Mouse (Mus musculus): Measurements from ENCODE around the gene Klhl8.

DNA sequence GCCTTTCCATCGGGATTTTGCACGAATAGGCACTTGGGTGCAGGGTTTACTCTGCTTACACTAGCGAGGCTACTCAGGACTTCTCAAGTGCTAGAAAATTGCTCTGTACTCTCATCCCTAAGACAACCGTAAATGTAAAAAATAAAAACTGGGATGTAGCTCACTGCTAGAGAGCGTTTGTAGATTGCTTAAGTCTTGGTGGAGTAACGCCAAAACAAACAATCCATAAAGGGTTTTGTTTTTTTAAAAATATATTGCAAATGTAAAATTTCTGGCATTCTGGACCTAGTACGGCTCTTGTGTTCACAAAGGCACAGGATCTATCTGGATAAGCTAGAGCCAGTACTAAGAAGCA, 17.1 kb upstream of the Klhl8 start:
- TF ChIP-seq CTCF (IDR thresholded peaks at IDR 0.05; ENCODE audit: extremely low read depth, insufficient read depth, low read length) = no peak
- no peak for TF ChIP-seq POLR2A (IDR thresholded peaks at IDR 0.05; ENCODE audit: extremely low read depth, insufficient read depth, low read length)

Data from cortical plate, adult 2 months (tissue).